Mouse (Mus musculus): Measurements from ENCODE around the gene Pdzd2.

- TF ChIP-seq CTCF (IDR thresholded peaks at IDR 0.05; ENCODE audit: extremely low read depth, insufficient read depth, insufficient read length, insufficient replicate concordance) (no peak), POLR2A (IDR thresholded peaks at IDR 0.05; ENCODE audit: low read depth, low read length) (no peak)
Measured at GRCm38 (mm10) chr15:12608090-12608489, 131.6 kb downstream of the Pdzd2 start.

Data from spleen, adult 2 months (tissue).